Comparison of ENCODE assay signal across 8 mouse cellular contexts in the genomic region with DNA sequence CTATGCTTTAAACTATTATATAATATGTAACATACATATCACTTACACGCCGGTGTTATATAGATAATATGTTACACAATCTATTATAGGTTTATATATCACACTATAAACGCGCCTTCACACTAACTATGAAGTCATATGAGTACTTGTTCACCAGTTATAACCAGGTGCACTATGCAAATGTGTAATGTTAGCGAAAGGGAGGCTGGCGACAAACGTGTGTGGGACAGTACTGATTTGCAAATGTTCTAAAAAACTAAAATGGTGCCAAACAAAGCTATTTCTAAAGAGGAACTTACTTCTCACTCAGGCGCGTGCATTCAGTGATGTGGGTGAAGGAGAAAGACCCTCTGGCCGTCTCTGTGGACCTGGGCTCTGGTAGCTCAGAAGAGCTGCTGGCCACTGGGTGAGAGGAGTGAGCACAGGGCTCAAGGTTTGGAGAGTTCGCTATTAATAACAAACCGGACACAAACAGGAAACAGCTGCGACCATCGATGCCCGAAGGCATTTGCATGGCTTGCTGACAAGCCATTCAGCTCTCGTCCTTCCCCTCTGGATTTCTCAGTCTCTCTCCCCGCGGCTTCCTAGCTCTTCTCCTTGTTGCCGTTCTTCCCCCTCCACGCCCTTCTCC. TPM values are rescaled to one million over a fixed set of nuclear protein-coding genes. Genes with fewer than 3 reads are reported as not detected.
A peak's percentile ranks its signal among the peaks of the same experiment; 100 is the strongest.
DNase-seq lines count a peak whose midpoint lies in the region; ATAC-seq and TF ChIP-seq lines count a peak whose summit lies in the region.
"Had no signal": no experiment of that assay in that cellular context is flagged by ENCODE, and none has a peak within 500 bp of the region (broad histone marks: within the 10 kb centered on the region; RNA-seq: fewer than 3 reads in every experiment).

No protein-coding gene starts in this region.

- TF ChIP-seq CTCF in lung, embryonic 14.5 days (IDR thresholded peaks at IDR 0.05; ENCODE audit: low read depth): no peak

- no peaks in the 10 kb centered on the region for H3K9me3 ChIP-seq in limb, embryonic 14.5 days (ENCODE audit: control insufficient read depth, low read length)
- H3K9me3 ChIP-seq in limb, embryonic 10.5 days (replicated peaks): no peaks in the 10 kb centered on the region
- no peaks in the 10 kb centered on the region for H3K9me3 ChIP-seq in lung, embryonic 14.5 days (ENCODE audit: low read depth, low read length)
- H3K9me3 ChIP-seq: embryonic facial prominence, embryonic 15.5 days had no signal

- H3K9ac ChIP-seq in limb, embryonic 14.5 days (ENCODE audit: low read depth, low read length, severe bottlenecking): no peak overlapping the region
- H3K9ac ChIP-seq in lung, embryonic 14.5 days: no peak overlapping the region
- H3K9ac ChIP-seq: embryonic facial prominence, embryonic 15.5 days had no signal

- H3K4me3 ChIP-seq in limb, embryonic 14.5 days (replicated peaks; ENCODE audit: low read length): no peak overlapping the region
- no peak overlapping the region for H3K4me3 ChIP-seq in limb, embryonic 10.5 days
- H3K4me3 ChIP-seq in lung, embryonic 14.5 days (ENCODE audit: low read depth, low read length): no peak overlapping the region
- H3K4me3 ChIP-seq: embryonic facial prominence, embryonic 15.5 days had no signal

- 64% methylated on average over 20 of the region's 20 CpGs for WGBS in limb, embryonic 14.5 days
- 82% methylated on average over 20 of the region's 20 CpGs for WGBS in limb, embryonic 10.5 days
- 74% methylated on average over 20 of the region's 20 CpGs for WGBS in lung, embryonic 14.5 days

- no peaks in the 10 kb centered on the region for H3K4me1 ChIP-seq in limb, embryonic 14.5 days (ENCODE audit: control insufficient read depth, insufficient read depth, low read length)
- H3K4me1 ChIP-seq in limb, embryonic 10.5 days: peaks cover 7% of the 10 kb centered on the region; the same call in 1 of the 2 replicates
- H3K4me1 ChIP-seq in lung, embryonic 14.5 days (ENCODE audit: insufficient read depth): no peaks in the 10 kb centered on the region
- H3K4me1 ChIP-seq: embryonic facial prominence, embryonic 15.5 days had no signal

- H3K36me3 ChIP-seq in limb, embryonic 14.5 days (ENCODE audit: control insufficient read depth, insufficient read depth, low read length): no peaks in the 10 kb centered on the region
- H3K36me3 ChIP-seq in limb, embryonic 10.5 days: no peaks in the 10 kb centered on the region
- no peaks in the 10 kb centered on the region for H3K36me3 ChIP-seq in lung, embryonic 14.5 days (ENCODE audit: insufficient read depth)
- H3K36me3 ChIP-seq in splenic B cell, adult 2 months (ENCODE audit: control insufficient read depth, insufficient read depth, low read length, poor library complexity, severe bottlenecking): no peaks in the 10 kb centered on the region; the same call in none of the 2 replicates
- H3K36me3 ChIP-seq: embryonic facial prominence, embryonic 15.5 days had no signal

- H3K27ac ChIP-seq in limb, embryonic 14.5 days (replicated peaks; ENCODE audit: low read depth, low read length): no peak overlapping the region
- H3K27ac ChIP-seq in limb, embryonic 10.5 days: no peak overlapping the region
- H3K27ac ChIP-seq in lung, embryonic 14.5 days (ENCODE audit: low read depth): no peak overlapping the region
- H3K27ac ChIP-seq: embryonic facial prominence, embryonic 15.5 days had no signal

- no peak for TF ChIP-seq POLR2A in limb, embryonic 14.5 days (IDR thresholded peaks at IDR 0.05; ENCODE audit: borderline replicate concordance, extremely low read depth, insufficient read depth, insufficient read length)

- no peak overlapping the region for H3K4me2 ChIP-seq in limb, embryonic 14.5 days (replicated peaks; ENCODE audit: low read depth, low read length, severe bottlenecking)
- H3K4me2 ChIP-seq in lung, embryonic 14.5 days: no peak overlapping the region
- H3K4me2 ChIP-seq: embryonic facial prominence, embryonic 15.5 days had no signal

- DNase-seq in limb, embryonic 14.5 days (ENCODE audit: low spot score): peak; percentile 17
- no peak for DNase-seq in limb, embryonic 10.5 days (ENCODE audit: low spot score)
- DNase-seq in heart, adult 8-10 months (ENCODE audit: low spot score): peak; percentile 52
- peak; percentile 67 for DNase-seq in lung, embryonic 14.5 days
- DNase-seq in splenic B cell, adult 2 months (ENCODE audit: low read depth, low spot score): peak; percentile 89
- no peak for DNase-seq in frontal cortex, adult 2 months (ENCODE audit: extremely low spot score in 1 of 2, low spot score in 1 of 2)
- no peak for DNase-seq in right cerebral cortex, postnatal 36 days (ENCODE audit: low spot score in 2 of 2)

- no peak for ATAC-seq in limb, embryonic 14.5 days (ENCODE audit: low FRiP score, low read depth)
- 0 out of 2 replicates have a peak, but pooled peaks have one; percentile 23 for ATAC-seq in lung, embryonic 14.5 days (ENCODE audit: insufficient read depth)

- no peaks in the 10 kb centered on the region for H3K27me3 ChIP-seq in limb, embryonic 14.5 days (ENCODE audit: control insufficient read depth, insufficient read depth, low read length)
- H3K27me3 ChIP-seq in limb, embryonic 10.5 days (ENCODE audit: low read depth, poor library complexity, severe bottlenecking): no peaks in the 10 kb centered on the region
- H3K27me3 ChIP-seq in lung, embryonic 14.5 days (ENCODE audit: insufficient read depth, low read length): no peaks in the 10 kb centered on the region
- no peaks in the 10 kb centered on the region for H3K27me3 ChIP-seq in splenic B cell, adult 2 months (ENCODE audit: control insufficient read depth, insufficient read depth, low read length, poor library complexity, severe bottlenecking)
- H3K27me3 ChIP-seq: embryonic facial prominence, embryonic 15.5 days had no signal

RNA-seq across cellular contexts. Expression of a gene that starts 13.8 kb away (rescaled TPM):
- polyA plus RNA-seq in limb, embryonic 14.5 days (2012; rRNA removed): 46.3 and 51.4 TPM in 2 replicates
- 93.7 and 104 TPM in 2 replicates for polyA plus RNA-seq in limb, embryonic 14.5 days (2014; fragmentation: Nextera tagmentation; extraction: Ambion mirVana)
- polyA plus RNA-seq in limb, embryonic 10.5 days (2016; fragmentation: Nextera tagmentation; extraction: Ambion mirVana): 119 and 125 TPM in 2 replicates
- total RNA-seq in heart, adult 8-10 months (2022): 10 to 100 TPM; 47.1 to 54.5 (median 48.3) TPM
- 112 and 116 TPM in 2 replicates for polyA plus RNA-seq in lung, embryonic 14.5 days (2014; fragmentation: Nextera tagmentation; extraction: Ambion mirVana)
- polyA plus RNA-seq in frontal cortex, adult 2 months (2012; rRNA removed): 29.8 and 32.2 TPM in 2 replicates

Comparison
In these comparisons a context has a peak if more than half of its experiments do, and no peak if none do; other contexts are left out.
1. DNase-seq: peak in limb, embryonic 14.5 days (single experiment), heart, adult 8-10 months (single experiment), lung, embryonic 14.5 days (single experiment) and splenic B cell, adult 2 months (single experiment); none in limb, embryonic 10.5 days (single experiment), frontal cortex, adult 2 months (0 of 2) and right cerebral cortex, postnatal 36 days (0 of 2).